Mouse (Mus musculus): ENCODE data around the gene Cnot10.

- TF ChIP-seq CTCF (IDR thresholded peaks at IDR 0.05; ENCODE audit: low read depth, low read length) (no peak), POLR2A (IDR thresholded peaks at IDR 0.05; ENCODE audit: extremely low read depth, insufficient read depth, low read length) (no peak)
Measured at GRCm38 (mm10) chr9:114573528-114573927, 66.5 kb downstream of the Cnot10 start.
